Mouse (Mus musculus) fibroblast of lung, adult 2 months (primary cell): ENCODE results near the gene Macrod1.

Experiments used
- DNase-seq: peaks from one replicate; pipeline ENCODE4 v3.0.0-alpha.2; 2011; ENCODE audit warnings: low read depth

Gene Macrod1

GRCm38 (mm10) chr19:7171447-7171846 lies 114.8 kb downstream of the Macrod1 start:
- DNase-seq = no peak

GRCm38 (mm10) chr19:7172051-7172866 lies 115.6 kb downstream of the Macrod1 start:
- DNase-seq = no peak

GRCm38 (mm10) chr19:7176041-7176696 lies 119.6 kb downstream of the Macrod1 start:
- no peak for DNase-seq

- DNase-seq = no peak
Measured at GRCm38 (mm10) chr19:7177804-7178511, 121.3 kb downstream of the Macrod1 start.

GRCm38 (mm10) chr19:7178841-7179452 lies 122.3 kb downstream of the Macrod1 start:
- DNase-seq = no peak

GRCm38 (mm10) chr19:7180756-7181405 lies 124.3 kb downstream of the Macrod1 start:
- no peak for DNase-seq

GRCm38 (mm10) chr19:7181496-7181895 lies 124.9 kb downstream of the Macrod1 start:
- no peak for DNase-seq

- no peak for DNase-seq
Measured at GRCm38 (mm10) chr19:7182273-7182949, 125.8 kb downstream of the Macrod1 start.

GRCm38 (mm10) chr19:7183419-7183818 lies 126.8 kb downstream of the Macrod1 start:
- DNase-seq = no peak

- DNase-seq = no peak
Measured at GRCm38 (mm10) chr19:7185059-7185458, 128.4 kb downstream of the Macrod1 start.

- DNase-seq = no peak
Measured at GRCm38 (mm10) chr19:7185715-7186291, 129.2 kb downstream of the Macrod1 start.

GRCm38 (mm10) chr19:7187157-7187556 lies 130.5 kb downstream of the Macrod1 start:
- no peak for DNase-seq

- no peak for DNase-seq
Measured at GRCm38 (mm10) chr19:7189026-7189425, 132.4 kb downstream of the Macrod1 start.

- DNase-seq = no peak
Measured at GRCm38 (mm10) chr19:7190986-7191385, 134.4 kb downstream of the Macrod1 start.

GRCm38 (mm10) chr19:7191639-7192038 lies 135.0 kb downstream of the Macrod1 start:
- DNase-seq = no peak

GRCm38 (mm10) chr19:7192561-7192967 lies 136.0 kb downstream of the Macrod1 start:
- no peak for DNase-seq

GRCm38 (mm10) chr19:7195900-7196728 lies 139.5 kb downstream of the Macrod1 start:
- no peak for DNase-seq

GRCm38 (mm10) chr19:7196741-7197270 lies 140.2 kb downstream of the Macrod1 start:
- no peak for DNase-seq

GRCm38 (mm10) chr19:7197445-7197844 lies 140.8 kb downstream of the Macrod1 start:
- DNase-seq = no peak

GRCm38 (mm10) chr19:7199089-7199488 lies 142.5 kb downstream of the Macrod1 start:
- no peak for DNase-seq
